Mouse (Mus musculus) lung, adult 2 months (tissue): ENCODE data around the gene Sorbs1.

ENCODE experiments used
- CTCF ChIP-seq: fragments of 200-500 bp; IDR thresholded peaks from 2 replicates; pipeline ENCODE4 v1.5.1; 2011; ENCODE audit warnings: mild to moderate bottlenecking, low read length, control low read depth; ENCODE audit not compliant: insufficient read depth
- POLR2A ChIP-seq: fragments of 200-500 bp; IDR thresholded peaks from 2 replicates; pipeline ENCODE4 v1.6.1; 2011; ENCODE audit warnings: low read depth, mild to moderate bottlenecking, control low read depth, low read length, borderline replicate concordance; ENCODE audit errors: extremely low read depth

GRCm38 (mm10) chr19:40255561-40255960, 258.0 kb downstream of the Sorbs1 start:
- no peak for TF ChIP-seq POLR2A
- TF ChIP-seq CTCF: no peak
